Mouse (Mus musculus): Measurements from ENCODE around the gene Olfr1318. TPM values are rescaled to one million over a fixed set of nuclear protein-coding genes. Genes with fewer than 3 reads are reported as not detected.

The Olfr1318 gene
- total RNA-seq (2023), result not detected

DNA sequence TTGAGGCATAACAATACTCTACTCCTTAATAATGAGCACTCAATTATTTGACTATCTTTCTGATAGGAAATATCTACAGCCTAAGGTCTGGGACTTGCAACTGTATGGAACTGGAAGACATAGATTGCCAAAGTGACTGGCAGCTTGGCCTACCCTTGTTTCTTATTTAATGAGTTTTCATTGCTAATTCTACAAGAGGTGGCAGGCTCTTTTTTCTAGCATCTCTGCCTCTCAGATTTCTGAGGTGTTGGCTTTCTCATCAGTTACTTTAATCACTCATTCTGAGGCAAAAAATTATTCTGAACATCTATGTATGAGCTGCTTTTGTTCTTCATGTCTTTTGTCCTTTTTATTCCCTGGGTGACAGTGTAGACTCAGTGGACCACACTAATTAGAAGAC lies at the start of gene Olfr1318:
Gene Olfr1318 (plus strand): TSS at position 301 of the 400 bp plus-strand sequence.

GRCm38 (mm10) chr2:112115340-112115739 lies 38.7 kb upstream of the Olfr1318 start, which contains the start of gene Olfr1315-ps1:
TSS of gene Olfr1315-ps1 (minus strand) at chr2:112115440.

DNA sequence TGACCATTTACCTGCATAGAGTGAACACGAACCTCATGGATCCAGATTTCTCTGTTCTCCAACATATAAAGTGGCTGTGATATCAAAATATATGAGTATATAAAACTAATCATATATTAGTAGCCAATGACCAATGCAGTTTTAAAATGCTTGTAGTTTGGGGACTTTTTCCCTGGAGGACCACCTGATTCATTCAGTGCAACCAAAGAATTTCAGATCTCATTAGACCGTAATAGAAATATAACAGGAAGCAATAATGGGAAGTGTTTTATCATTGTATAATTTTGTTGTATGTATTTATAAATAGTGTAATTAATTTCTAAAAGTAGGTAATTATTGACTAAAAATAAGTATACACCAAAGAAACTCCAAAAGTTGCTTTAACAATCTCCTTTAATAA lies 19.1 kb upstream of the Olfr1318 start, which contains the start of gene Olfr1316:
Gene Olfr1316 (minus strand): TSS at position 101 of the 400 bp plus-strand sequence.

GRCm38 (mm10) chr2:112140029-112140428 lies 14.0 kb upstream of the Olfr1318 start, which contains the start of gene Olfr1317:
TSS of gene Olfr1317 (plus strand) at chr2:112140329.

Other genes with a start within 250 kb of the Olfr1318 start
- not detected for gene Olfr1306, start 237.9 kb upstream of the Olfr1318 start, total RNA-seq (2023)
- 0.06 TPM for gene Olfr1307, start 204.8 kb upstream of the Olfr1318 start, total RNA-seq (2023)
- gene Olfr1308, start 189.3 kb upstream of the Olfr1318 start, total RNA-seq (2023), result not detected
- gene Olfr1309, start 163.9 kb upstream of the Olfr1318 start, total RNA-seq (2023), result not detected
- not detected for gene Olfr1310, start 141.5 kb upstream of the Olfr1318 start, total RNA-seq (2023)
- gene Olfr1311, start 129.8 kb upstream of the Olfr1318 start, total RNA-seq (2023), result not detected
- gene Olfr1312, start 104.0 kb upstream of the Olfr1318 start, total RNA-seq (2023), result not detected
- not detected for gene Olfr1313, start 76.4 kb upstream of the Olfr1318 start, total RNA-seq (2023)
- not detected for gene Olfr1314, start 57.4 kb upstream of the Olfr1318 start, total RNA-seq (2023)
- gene Olfr1315-ps1, start 38.8 kb upstream of the Olfr1318 start, total RNA-seq (2023), result not detected
- gene Olfr1316, start 19.2 kb upstream of the Olfr1318 start, total RNA-seq (2023), result not detected
- not detected for gene Olfr1317, start 13.9 kb upstream of the Olfr1318 start, total RNA-seq (2023)
- gene Lpcat4, start 85.3 kb downstream of the Olfr1318 start, total RNA-seq (2023), result 43.4 TPM
- gene Nutm1, start 105.1 kb downstream of the Olfr1318 start, total RNA-seq (2023), result not detected
- 66.9 TPM for gene Nop10, start 107.7 kb downstream of the Olfr1318 start, total RNA-seq (2023)
- gene Slc12a6, start 111.6 kb downstream of the Olfr1318 start, total RNA-seq (2023), result 104 TPM
- not detected for gene Gm21985, start 112.1 kb downstream of the Olfr1318 start, total RNA-seq (2023)
- 33.7 TPM for gene Emc4, start 213.8 kb downstream of the Olfr1318 start, total RNA-seq (2023)
- gene Katnbl1, start 225.0 kb downstream of the Olfr1318 start, total RNA-seq (2023), result 10.7 TPM